Mouse (Mus musculus): ENCODE measurements around the gene Fnbp1. TPM values are rescaled to one million over a fixed set of nuclear protein-coding genes. Genes with fewer than 3 reads are reported as not detected.
A peak's percentile ranks its signal among the peaks of the same experiment; 100 is the strongest.
"Not testable (repeated sequence)": the region's sequence is repeated elsewhere in the genome, so short reads cannot be mapped to it uniquely, and the experiment has no call there.

Gene Fnbp1
- polyA plus RNA-seq, 1 experiment from 2014 or later = 34.1 TPM

- 91% methylated on average over 10 of the region's 10 CpGs for WGBS
- H3K27ac ChIP-seq (replicated peaks) = no peak overlapping the region
Measured at GRCm38 (mm10) chr2:31169001-31169400, 27.2 kb upstream of the Fnbp1 start.

GRCm38 (mm10) chr2:31167571-31167970 lies 25.8 kb upstream of the Fnbp1 start:
- not testable (repeated sequence) for H3K27ac ChIP-seq (replicated peaks); H3K9ac ChIP-seq (replicated peaks); H3K4me3 ChIP-seq (replicated peaks); H3K27me3 ChIP-seq (replicated peaks); H3K9me3 ChIP-seq (replicated peaks); ATAC-seq (ENCODE audit: low FRiP score); H3K4me2 ChIP-seq
- Histone ChIP-seq H3K4me1 (peaks cover 21% of the 10 kb centered on the region), H3K36me3 (peaks cover 53% of the 10 kb centered on the region)
- 94% methylated on average over 2 of the region's 2 CpGs for WGBS

More at GRCm38 (mm10) chr2:31169001-31169400, 27.2 kb upstream of the Fnbp1 start:
- Histone ChIP-seq H3K27me3 (replicated peaks) (no peaks in the 10 kb centered on the region), H3K36me3 (peaks cover 67% of the 10 kb centered on the region), H3K4me3 (replicated peaks) (no peak overlapping the region), H3K9me3 (replicated peaks) (no peaks in the 10 kb centered on the region), H3K4me2 (no peak overlapping the region), H3K9ac (replicated peaks) (no peak overlapping the region), H3K4me1 (peaks cover 14% of the 10 kb centered on the region)
- ATAC-seq (ENCODE audit: low FRiP score) = no peak

DNA sequence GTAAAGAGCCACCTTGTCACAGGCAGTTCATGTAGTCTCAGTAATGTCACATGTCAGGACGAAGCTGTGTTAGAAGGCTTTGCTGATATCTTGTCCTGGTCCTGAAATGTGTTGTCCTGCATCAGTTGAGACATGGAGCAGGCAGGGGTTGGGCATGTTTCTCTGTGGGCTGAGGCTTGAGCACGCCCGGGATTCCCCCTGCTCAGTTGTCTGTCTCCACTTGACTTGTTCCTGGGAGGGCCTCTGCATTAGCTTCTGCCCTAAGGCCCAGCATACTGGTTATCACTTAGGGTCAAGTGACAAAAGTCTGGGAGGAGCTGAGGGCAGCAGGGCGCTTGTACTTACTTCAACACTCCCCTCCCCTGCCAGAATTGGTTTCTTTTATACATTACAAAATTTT lies 23.7 kb upstream of the Fnbp1 start:
- Histone ChIP-seq H3K27me3 (replicated peaks) (no peaks in the 10 kb centered on the region), H3K4me2 (no peak overlapping the region), H3K27ac (replicated peaks) (peak overlapping the region; percentile 29; the same call in 1 of the 2 replicates), H3K4me1 (peaks cover 21% of the 10 kb centered on the region), H3K36me3 (peaks cover 33% of the 10 kb centered on the region), H3K9me3 (replicated peaks) (no peaks in the 10 kb centered on the region), H3K9ac (replicated peaks) (no peak overlapping the region), H3K4me3 (replicated peaks) (no peak overlapping the region)
- 78% methylated on average over 4 of the region's 4 CpGs for WGBS
- no peak for ATAC-seq (ENCODE audit: low FRiP score)

- no peaks in the 10 kb centered on the region for H3K9me3 ChIP-seq (replicated peaks)
- peaks cover 31% of the 10 kb centered on the region for H3K36me3 ChIP-seq
- H3K4me1 ChIP-seq = peaks cover 21% of the 10 kb centered on the region
- H3K9ac ChIP-seq (replicated peaks) = no peak overlapping the region
- peak overlapping the region; percentile 58; the same call in 1 of the 2 replicates for H3K27ac ChIP-seq (replicated peaks)
- H3K4me2 ChIP-seq = no peak overlapping the region
- no peak overlapping the region for H3K4me3 ChIP-seq (replicated peaks)
- no peak for ATAC-seq (ENCODE audit: low FRiP score)
- H3K27me3 ChIP-seq (replicated peaks) = no peaks in the 10 kb centered on the region
- 46% methylated on average over 5 of the region's 5 CpGs for WGBS
Measured at GRCm38 (mm10) chr2:31164841-31165455, 23.1 kb upstream of the Fnbp1 start.

DNA sequence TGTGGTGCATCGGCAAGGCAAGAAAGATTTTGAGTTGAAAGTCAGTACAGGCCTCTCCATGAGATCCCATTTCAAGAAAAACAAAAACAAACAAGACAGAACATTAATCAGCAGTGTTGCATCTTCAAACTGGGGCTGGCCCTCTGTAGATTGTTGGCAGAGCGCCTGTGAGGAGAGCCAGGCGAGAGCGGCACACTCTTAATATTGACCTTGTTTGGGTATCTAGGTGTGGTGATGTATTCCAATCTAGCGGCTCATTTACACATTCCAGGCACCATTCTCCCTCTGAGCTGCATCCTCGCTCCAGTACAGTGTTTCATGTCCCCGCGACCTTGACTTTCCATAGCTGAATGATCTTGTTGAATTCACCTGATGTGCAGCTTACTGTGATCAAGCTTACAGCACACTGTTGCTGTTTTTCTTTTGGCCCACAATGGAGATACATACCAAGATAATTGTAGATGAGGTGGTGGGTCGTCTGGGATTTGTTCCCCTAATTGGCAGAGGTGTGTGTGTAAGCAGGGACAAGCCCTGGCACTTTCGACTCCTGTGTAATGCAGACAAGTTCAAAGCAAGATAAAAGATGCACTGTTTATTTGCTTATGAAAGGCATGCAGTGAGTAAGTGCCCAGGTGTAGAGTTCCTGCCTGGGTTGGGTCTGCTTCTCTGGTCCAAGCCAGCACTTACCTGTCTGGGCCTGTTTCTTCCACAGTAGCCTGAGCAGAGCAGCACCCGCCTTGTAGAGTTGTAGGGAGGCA lies 21.7 kb upstream of the Fnbp1 start:
- H3K4me2 ChIP-seq = no peak overlapping the region
- WGBS = 81% methylated on average over 11 of the region's 11 CpGs
- H3K9me3 ChIP-seq (replicated peaks) = no peaks in the 10 kb centered on the region
- H3K9ac ChIP-seq (replicated peaks) = no peak overlapping the region
- H3K36me3 ChIP-seq = peaks cover 17% of the 10 kb centered on the region
- H3K4me1 ChIP-seq = peaks cover 21% of the 10 kb centered on the region
- H3K27me3 ChIP-seq (replicated peaks) = no peaks in the 10 kb centered on the region
- ATAC-seq (ENCODE audit: low FRiP score) = no peak
- H3K27ac ChIP-seq (replicated peaks) = no peak overlapping the region
- no peak overlapping the region for H3K4me3 ChIP-seq (replicated peaks)

DNA sequence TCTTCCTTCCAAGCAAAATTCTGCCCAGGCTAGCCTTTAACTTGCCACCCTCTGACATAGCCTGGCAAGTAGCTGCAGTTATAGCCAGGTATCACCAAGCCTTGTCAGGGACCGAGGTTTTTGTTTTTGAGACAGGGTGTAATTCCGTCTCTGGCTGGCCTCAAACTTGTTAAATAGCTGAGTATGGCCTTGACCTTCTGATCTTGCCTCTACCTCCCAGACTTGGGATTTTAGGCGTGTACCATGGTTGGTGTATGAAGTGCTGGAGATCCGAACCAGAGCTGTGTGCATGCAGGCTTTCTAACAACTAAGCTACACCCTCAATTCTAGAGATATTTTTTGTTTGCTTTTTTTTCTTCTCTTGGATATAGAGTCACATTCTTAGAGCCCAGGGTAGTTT lies 19.8 kb upstream of the Fnbp1 start:
- peaks cover 3% of the 10 kb centered on the region; the same call in 1 of the 2 replicates for H3K36me3 ChIP-seq
- no peak overlapping the region for H3K4me2 ChIP-seq
- H3K27ac ChIP-seq (replicated peaks) = no peak overlapping the region
- no peak for ATAC-seq (ENCODE audit: low FRiP score)
- H3K4me3 ChIP-seq (replicated peaks) = no peak overlapping the region
- no peaks in the 10 kb centered on the region for H3K9me3 ChIP-seq (replicated peaks)
- peaks cover 25% of the 10 kb centered on the region for H3K4me1 ChIP-seq
- H3K9ac ChIP-seq (replicated peaks) = no peak overlapping the region
- 85% methylated on average over 4 of the region's 4 CpGs for WGBS
- no peaks in the 10 kb centered on the region for H3K27me3 ChIP-seq (replicated peaks)

DNA sequence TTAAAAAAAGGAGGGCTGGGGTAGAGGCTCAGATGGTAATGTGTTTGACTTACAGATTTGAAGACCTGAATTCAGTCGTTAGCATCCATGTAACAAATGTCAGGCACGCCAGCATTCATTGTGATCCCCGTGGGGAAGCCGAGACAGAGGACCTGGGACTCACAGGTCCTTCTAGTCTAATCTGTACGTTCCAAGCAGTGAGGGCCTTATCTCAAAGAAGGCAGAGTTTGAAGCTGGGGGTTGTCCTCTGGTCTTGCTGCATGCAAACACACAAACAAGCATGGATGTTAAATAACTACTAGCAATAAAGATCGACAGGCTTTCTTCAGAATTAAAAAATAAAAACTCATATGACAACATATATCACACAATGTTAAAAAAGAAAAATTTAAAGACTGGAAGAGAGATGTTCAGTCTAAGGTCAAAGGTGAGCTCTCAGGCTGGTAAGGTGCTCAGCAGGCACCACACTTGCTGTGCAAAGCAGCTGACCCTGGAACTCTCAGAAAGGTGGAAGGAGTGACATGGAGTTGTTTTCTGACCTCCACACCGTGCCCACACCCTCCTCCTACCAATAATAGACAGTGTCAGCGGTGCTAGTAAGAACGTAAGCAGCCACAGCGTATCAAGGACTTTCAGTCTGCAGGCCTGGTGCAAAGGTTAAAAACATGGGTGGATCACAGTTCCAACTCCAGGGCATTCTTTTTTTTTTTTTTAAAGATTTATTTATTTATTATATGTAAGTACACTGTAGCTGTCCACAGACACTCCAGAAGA lies 18.5 kb upstream of the Fnbp1 start:
- Histone ChIP-seq H3K27me3 (replicated peaks) (no peaks in the 10 kb centered on the region), H3K9ac (replicated peaks) (no peak overlapping the region), H3K36me3 (peaks cover 3% of the 10 kb centered on the region; the same call in 1 of the 2 replicates), H3K4me1 (peaks cover 22% of the 10 kb centered on the region), H3K27ac (replicated peaks) (no peak overlapping the region), H3K4me3 (replicated peaks) (no peak overlapping the region), H3K9me3 (replicated peaks) (no peaks in the 10 kb centered on the region), H3K4me2 (no peak overlapping the region)
- 90% methylated on average over 10 of the region's 10 CpGs for WGBS
- ATAC-seq (ENCODE audit: low FRiP score) = no peak

DNA sequence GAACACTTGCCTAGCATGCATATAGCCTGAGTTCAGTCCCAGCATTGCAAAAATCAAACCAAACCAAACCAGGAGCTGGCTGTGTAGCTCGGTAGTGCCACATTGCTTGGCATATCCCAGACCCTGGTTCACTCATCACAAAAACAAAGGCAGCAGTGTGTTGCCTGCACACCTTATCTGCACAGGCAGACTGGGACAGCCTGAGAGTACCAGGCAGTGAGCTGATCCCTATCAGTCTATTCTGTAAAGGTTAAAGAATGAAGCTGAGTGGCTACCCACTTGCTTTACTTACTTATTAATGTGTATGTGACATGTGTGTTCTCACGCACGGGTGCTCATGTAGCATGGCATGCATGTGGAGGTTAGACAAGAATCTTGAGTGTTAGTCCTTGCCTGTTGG lies 15.0 kb upstream of the Fnbp1 start:
- H3K4me1 ChIP-seq = peaks cover 23% of the 10 kb centered on the region
- ATAC-seq (ENCODE audit: low FRiP score) = no peak

DNA sequence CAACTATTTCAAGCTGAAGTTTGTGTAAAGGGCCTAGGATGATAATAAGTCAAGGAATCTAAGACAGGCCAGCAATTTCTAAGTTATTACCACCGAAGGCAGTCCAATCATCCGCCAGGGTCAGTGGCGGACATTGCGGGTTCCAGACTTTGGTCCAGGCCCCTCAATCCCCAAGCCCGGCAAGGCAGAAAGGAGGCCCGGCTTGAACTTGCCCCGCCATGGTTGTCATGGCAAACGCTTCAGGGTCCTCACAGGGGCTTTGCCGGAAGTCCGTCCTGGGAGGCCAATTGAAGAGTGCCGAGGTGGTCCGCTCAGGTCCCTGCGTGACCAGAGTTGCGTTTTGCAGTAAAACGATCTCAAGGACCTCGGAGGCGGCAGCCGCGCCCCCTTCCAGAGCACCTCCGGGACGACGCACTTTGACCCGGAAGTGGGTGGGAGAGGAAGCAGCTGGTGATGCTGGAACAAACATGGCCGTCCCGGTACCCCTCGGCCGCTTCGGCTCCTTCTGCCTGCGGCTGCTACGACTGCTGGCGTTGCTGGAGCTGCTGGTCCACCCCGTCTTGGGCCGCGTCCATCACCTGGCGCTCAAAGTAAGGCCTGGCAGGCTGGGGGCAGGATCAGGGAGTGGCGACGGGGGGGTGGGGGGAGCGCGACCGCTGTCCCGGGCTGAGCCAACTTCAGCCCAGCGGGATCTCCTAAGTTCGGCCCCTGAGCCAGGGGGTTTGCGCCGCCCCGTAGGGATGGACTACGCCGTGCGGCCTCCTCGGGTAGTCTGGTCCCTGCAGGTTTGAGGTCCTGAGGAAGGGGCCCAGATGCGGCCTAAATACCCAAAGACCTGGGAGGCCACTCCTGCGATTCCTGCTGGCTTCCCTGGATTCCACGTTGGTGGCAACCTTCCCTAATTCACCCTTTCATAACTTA lies 10.3 kb upstream of the Fnbp1 start, which contains the start of gene Gpr107:
TSS of gene Gpr107 (plus strand) at position 425 of the 921 bp plus-strand sequence.
- ATAC-seq (ENCODE audit: low FRiP score) = peak; percentile 96
- Histone ChIP-seq H3K9ac (replicated peaks) (peak within 1 kb of the TSS; percentile 78), H3K36me3 (peaks cover 22% of the 10 kb centered on the region), H3K4me1 (peaks cover 28% of the 10 kb centered on the region), H3K4me2 (peak within 1 kb of the TSS; percentile 80), H3K4me3 (replicated peaks) (peak within 1 kb of the TSS; percentile 75), H3K27me3 (replicated peaks) (no peaks in the 10 kb centered on the region), H3K9me3 (replicated peaks) (no peaks in the 10 kb centered on the region), H3K27ac (replicated peaks) (peak within 1 kb of the TSS; percentile 85)
- WGBS = under 1% methylated on average over 52 of the region's 53 CpGs

More for the DNA sequence above, 15.0 kb upstream of the Fnbp1 start:
- Histone ChIP-seq H3K9me3 (replicated peaks) (no peaks in the 10 kb centered on the region), H3K27ac (replicated peaks) (no peak overlapping the region), H3K36me3 (peaks cover 3% of the 10 kb centered on the region; the same call in 1 of the 2 replicates), H3K27me3 (replicated peaks) (no peaks in the 10 kb centered on the region), H3K4me3 (replicated peaks) (no peak overlapping the region), H3K9ac (replicated peaks) (no peak overlapping the region), H3K4me2 (no peak overlapping the region)
- WGBS = 98% methylated on average over 3 of the region's 3 CpGs

- Histone ChIP-seq H3K27ac (replicated peaks) (no peak overlapping the region), H3K4me3 (replicated peaks) (no peak overlapping the region), H3K27me3 (replicated peaks) (no peaks in the 10 kb centered on the region), H3K4me1 (peaks cover 27% of the 10 kb centered on the region), H3K36me3 (peaks cover 28% of the 10 kb centered on the region), H3K9ac (replicated peaks) (no peak overlapping the region), H3K9me3 (replicated peaks) (no peaks in the 10 kb centered on the region), H3K4me2 (peak overlapping the region; percentile 80)
- no peak for ATAC-seq (ENCODE audit: low FRiP score)
Measured at GRCm38 (mm10) chr2:31150762-31151161, 9.0 kb upstream of the Fnbp1 start.

GRCm38 (mm10) chr2:31147054-31147453 lies 5.2 kb upstream of the Fnbp1 start:
- ATAC-seq (ENCODE audit: low FRiP score) = no peak
- 86% methylated on average over 7 of the region's 7 CpGs for WGBS
- no peak overlapping the region for H3K4me3 ChIP-seq (replicated peaks)
- no peak overlapping the region for H3K9ac ChIP-seq (replicated peaks)
- no peak overlapping the region for H3K27ac ChIP-seq (replicated peaks)
- peaks cover 14% of the 10 kb centered on the region for H3K4me1 ChIP-seq
- H3K9me3 ChIP-seq (replicated peaks) = no peaks in the 10 kb centered on the region
- no peaks in the 10 kb centered on the region for H3K27me3 ChIP-seq (replicated peaks)
- peaks cover 28% of the 10 kb centered on the region for H3K36me3 ChIP-seq
- H3K4me2 ChIP-seq = no peak overlapping the region

Measured in neural tube, embryonic 15.5 days (tissue).